20 mouse cellular contexts compared by ENCODE assay signal in the genomic region with DNA sequence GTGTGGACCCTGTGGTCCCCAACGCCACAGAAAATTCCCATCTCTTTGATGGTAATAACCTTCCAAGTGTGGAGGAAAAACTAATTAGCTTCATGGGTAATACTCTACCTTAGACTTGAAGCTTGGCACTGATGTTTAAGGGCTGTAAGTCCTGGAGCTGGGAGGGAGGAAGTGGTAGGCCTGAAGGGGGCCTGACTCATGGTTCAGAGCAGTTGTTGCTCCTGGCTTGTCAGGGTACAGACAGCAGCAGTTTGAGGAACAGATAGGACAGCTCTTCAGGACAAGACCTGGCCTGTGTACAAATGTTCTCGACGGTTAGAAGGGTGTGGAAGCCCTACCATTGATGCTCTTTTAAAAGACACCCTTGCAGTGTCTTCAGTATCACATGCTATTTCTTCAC. TPM values are rescaled to one million over a fixed set of nuclear protein-coding genes. Genes with fewer than 3 reads are reported as not detected.
DNase-seq lines count a peak whose midpoint lies in the region; ATAC-seq and TF ChIP-seq lines count a peak whose summit lies in the region.
"Had no signal": no experiment of that assay in that cellular context is flagged by ENCODE, and none has a peak within 500 bp of the region (broad histone marks: within the 10 kb centered on the region; RNA-seq: fewer than 3 reads in every experiment).

No protein-coding gene starts in this region.

- TF ChIP-seq POLR2A in heart, adult 2 months (IDR thresholded peaks at IDR 0.05; ENCODE audit: insufficient read depth, low read depth, low read length) = no peak

- no peak for ATAC-seq in forebrain, embryonic 14.5 days
- no peak for ATAC-seq in kidney, embryonic 15.5 days (replicated peaks; ENCODE audit: low FRiP score)
- no peak for ATAC-seq in midbrain, postnatal 0 days (ENCODE audit: low FRiP score)
- 0 out of 2 replicates have a peak, but pooled peaks have one; percentile 37 for ATAC-seq in limb, embryonic 15.5 days (ENCODE audit: insufficient number of reproducible peaks, low FRiP score, low TSS enrichment, low read depth)

- H3K36me3 ChIP-seq in forebrain, embryonic 10.5 days (replicated peaks) = no peaks in the 10 kb centered on the region
- H3K36me3 ChIP-seq in forebrain, embryonic 14.5 days (ENCODE audit: control insufficient read depth, insufficient read depth, low read length) = no peaks in the 10 kb centered on the region
- H3K36me3 ChIP-seq in kidney, embryonic 15.5 days = no peaks in the 10 kb centered on the region
- no peaks in the 10 kb centered on the region for H3K36me3 ChIP-seq in midbrain, embryonic 10.5 days
- no peaks in the 10 kb centered on the region for H3K36me3 ChIP-seq in midbrain, postnatal 0 days (ENCODE audit: insufficient read depth, low read length)
- no peaks in the 10 kb centered on the region for H3K36me3 ChIP-seq in limb, embryonic 15.5 days
- H3K36me3 ChIP-seq in heart, adult 2 months (ENCODE audit: control insufficient read depth, insufficient read depth, low read length) = no peaks in the 10 kb centered on the region
- H3K36me3 ChIP-seq: heart, embryonic 10.5 days had no signal

- peaks cover 10% of the 10 kb centered on the region; the same call in 1 of the 2 replicates for H3K9me3 ChIP-seq in forebrain, embryonic 10.5 days
- H3K9me3 ChIP-seq in forebrain, embryonic 14.5 days (replicated peaks; ENCODE audit: control insufficient read depth, low read length) = no peaks in the 10 kb centered on the region
- no peaks in the 10 kb centered on the region for H3K9me3 ChIP-seq in kidney, embryonic 15.5 days (replicated peaks)
- peaks cover 9% of the 10 kb centered on the region; the same call in 1 of the 2 replicates for H3K9me3 ChIP-seq in midbrain, embryonic 10.5 days (replicated peaks)
- H3K9me3 ChIP-seq in midbrain, postnatal 0 days (ENCODE audit: low read length) = 0 out of 2 replicates have a peak, but pooled peaks cover 6% of the 10 kb centered on the region
- no peaks in the 10 kb centered on the region for H3K9me3 ChIP-seq in limb, embryonic 15.5 days
- H3K9me3 ChIP-seq: heart, embryonic 10.5 days had no signal

- H3K27me3 ChIP-seq in forebrain, embryonic 10.5 days (ENCODE audit: poor library complexity, severe bottlenecking) = no peaks in the 10 kb centered on the region
- no peaks in the 10 kb centered on the region for H3K27me3 ChIP-seq in forebrain, embryonic 14.5 days (replicated peaks; ENCODE audit: control insufficient read depth, insufficient read depth, low read length)
- H3K27me3 ChIP-seq in kidney, embryonic 15.5 days = no peaks in the 10 kb centered on the region
- H3K27me3 ChIP-seq in midbrain, embryonic 10.5 days (ENCODE audit: low read depth, poor library complexity, severe bottlenecking) = peaks cover 13% of the 10 kb centered on the region; the same call in 1 of the 2 replicates
- H3K27me3 ChIP-seq in midbrain, postnatal 0 days (ENCODE audit: insufficient read depth, low read length) = no peaks in the 10 kb centered on the region
- H3K27me3 ChIP-seq in limb, embryonic 15.5 days = no peaks in the 10 kb centered on the region
- no peaks in the 10 kb centered on the region for H3K27me3 ChIP-seq in heart, adult 2 months (ENCODE audit: control insufficient read depth, insufficient read depth, low read length)

- H3K4me2 ChIP-seq in forebrain, embryonic 14.5 days (ENCODE audit: low read length) = no peak overlapping the region
- no peak overlapping the region for H3K4me2 ChIP-seq in kidney, embryonic 15.5 days
- H3K4me2 ChIP-seq in midbrain, postnatal 0 days (ENCODE audit: low read depth, low read length, poor library complexity, severe bottlenecking) = no peak overlapping the region
- no peak overlapping the region for H3K4me2 ChIP-seq in limb, embryonic 15.5 days
- H3K4me2 ChIP-seq: hindbrain, embryonic 14.5 days had no signal

- H3K79me2 ChIP-seq in heart, adult 2 months (replicated peaks; ENCODE audit: control insufficient read depth, insufficient read depth, low read length) = no peaks in the 10 kb centered on the region

- H3K4me1 ChIP-seq in forebrain, embryonic 10.5 days = peaks cover 53% of the 10 kb centered on the region
- peaks cover 22% of the 10 kb centered on the region for H3K4me1 ChIP-seq in forebrain, embryonic 14.5 days (ENCODE audit: control insufficient read depth, insufficient read depth, low read length)
- peaks cover 22% of the 10 kb centered on the region for H3K4me1 ChIP-seq in kidney, embryonic 15.5 days
- peaks cover 34% of the 10 kb centered on the region for H3K4me1 ChIP-seq in midbrain, embryonic 10.5 days
- no peaks in the 10 kb centered on the region for H3K4me1 ChIP-seq in midbrain, postnatal 0 days (ENCODE audit: insufficient read depth, low read length)
- peaks cover 18% of the 10 kb centered on the region for H3K4me1 ChIP-seq in limb, embryonic 15.5 days
- H3K4me1 ChIP-seq in heart, adult 2 months (ENCODE audit: control insufficient read depth, insufficient read depth, low read length) = no peaks in the 10 kb centered on the region

- TF ChIP-seq EP300 in heart, adult 2 months (IDR thresholded peaks at IDR 0.05; ENCODE audit: insufficient read depth, low read depth, low read length) = no peak

- H3K9ac ChIP-seq in forebrain, embryonic 14.5 days (ENCODE audit: low read length) = no peak overlapping the region
- H3K9ac ChIP-seq in kidney, embryonic 15.5 days = no peak overlapping the region
- no peak overlapping the region for H3K9ac ChIP-seq in midbrain, postnatal 0 days (replicated peaks; ENCODE audit: low read length, poor library complexity, severe bottlenecking)
- H3K9ac ChIP-seq in limb, embryonic 15.5 days = no peak overlapping the region
- H3K9ac ChIP-seq in heart, adult 2 months (ENCODE audit: low read depth, low read length) = no peak overlapping the region
- H3K9ac ChIP-seq: hindbrain, embryonic 14.5 days had no signal

- peak overlapping the region; percentile 91 for H3K27ac ChIP-seq in forebrain, embryonic 10.5 days
- no peak overlapping the region for H3K27ac ChIP-seq in forebrain, embryonic 14.5 days (ENCODE audit: low read depth, low read length)
- H3K27ac ChIP-seq in kidney, embryonic 15.5 days = 0 out of 2 replicates have a peak overlapping the region, but pooled peaks have one; percentile 18
- peak overlapping the region; percentile 89 for H3K27ac ChIP-seq in midbrain, embryonic 10.5 days (replicated peaks)
- H3K27ac ChIP-seq in midbrain, postnatal 0 days (ENCODE audit: low read depth, low read length) = no peak overlapping the region
- peak overlapping the region; percentile 22; the same call in 1 of the 2 replicates for H3K27ac ChIP-seq in limb, embryonic 15.5 days
- H3K27ac ChIP-seq in heart, adult 2 months = no peak overlapping the region
- H3K27ac ChIP-seq: heart, embryonic 10.5 days; hindbrain, embryonic 14.5 days had no signal

- no peak overlapping the region for H3K4me3 ChIP-seq in forebrain, embryonic 10.5 days
- no peak overlapping the region for H3K4me3 ChIP-seq in forebrain, embryonic 14.5 days (ENCODE audit: low read depth, low read length)
- H3K4me3 ChIP-seq in kidney, embryonic 15.5 days (replicated peaks) = no peak overlapping the region
- no peak overlapping the region for H3K4me3 ChIP-seq in midbrain, embryonic 10.5 days
- H3K4me3 ChIP-seq in midbrain, postnatal 0 days (ENCODE audit: low read depth, low read length) = no peak overlapping the region
- no peak overlapping the region for H3K4me3 ChIP-seq in limb, embryonic 15.5 days
- H3K4me3 ChIP-seq in heart, adult 2 months = no peak overlapping the region
- H3K4me3 ChIP-seq: heart, embryonic 10.5 days had no signal

- intact Hi-C loops in heart, adult 2 months (cut with DNase I) = no loop called here

- TF ChIP-seq CTCF in midbrain, postnatal 0 days (IDR thresholded peaks at IDR 0.05) = no peak
- TF ChIP-seq CTCF in heart, adult 2 months (IDR thresholded peaks at IDR 0.05) = no peak

- WGBS in forebrain, embryonic 10.5 days = 97% methylated on average over 3 of the region's 3 CpGs
- 82% methylated on average over 3 of the region's 3 CpGs for WGBS in forebrain, embryonic 14.5 days
- 84% methylated on average over 3 of the region's 3 CpGs for WGBS in kidney, embryonic 15.5 days
- 93% methylated on average over 3 of the region's 3 CpGs for WGBS in midbrain, embryonic 10.5 days
- WGBS in midbrain, postnatal 0 days = 93% methylated on average over 3 of the region's 3 CpGs
- 61% methylated on average over 3 of the region's 3 CpGs for WGBS in limb, embryonic 15.5 days
- 79% methylated on average over 3 of the region's 3 CpGs for WGBS in heart, adult 2 months

- no peak for DNase-seq in forebrain, embryonic 10.5 days (ENCODE audit: extremely low spot score, low spot score)
- DNase-seq in forebrain, embryonic 14.5 days (ENCODE audit: low spot score) = no peak
- no peak for DNase-seq in kidney, postnatal 14 days
- no peak for DNase-seq in midbrain, embryonic 10.5 days (ENCODE audit: low spot score)
- no peak for DNase-seq in midbrain, postnatal 0 days (ENCODE audit: low spot score)
- no peak for DNase-seq in heart, adult 2 months
- DNase-seq: adrenal gland, adult 2 months; adrenal gland, postnatal 25 days; B cell, adult 2 months; cerebellum, adult 18-20 months; cerebellum, adult 9-11 months; cerebellum, postnatal 36 days; gastrocnemius, postnatal 36 days; heart, adult 11 months; heart, postnatal 10 days; heart, postnatal 4 days had no signal

RNA-seq across cellular contexts. Expression of gene Igfbp2, which starts 8.7 kb away (rescaled TPM):
- polyA plus RNA-seq in forebrain, embryonic 10.5 days (2016; fragmentation: Nextera tagmentation; extraction: Ambion mirVana) = 742 and 777 TPM in 2 replicates
- polyA plus RNA-seq in forebrain, embryonic 14.5 days (2014; fragmentation: Nextera tagmentation; extraction: Ambion mirVana) = 384 and 410 TPM in 2 replicates
- 138 and 150 TPM in 2 replicates for polyA plus RNA-seq in kidney, embryonic 15.5 days (2015; fragmentation: Nextera tagmentation; extraction: Ambion mirVana)
- polyA plus RNA-seq in midbrain, embryonic 10.5 days (2016; fragmentation: Nextera tagmentation; extraction: Ambion mirVana) = 585 and 600 TPM in 2 replicates
- total RNA-seq in midbrain, postnatal 0 days (2014; rRNA removed) = 432 and 450 TPM in 2 replicates
- polyA plus RNA-seq in midbrain, postnatal 0 days (2015; fragmentation: Nextera tagmentation; extraction: Ambion mirVana) = 272 and 323 TPM in 2 replicates
- polyA plus RNA-seq in limb, embryonic 15.5 days (2015; fragmentation: Nextera tagmentation; extraction: Ambion mirVana) = 379 and 399 TPM in 2 replicates
- under 1 TPM in 1 of 2 experiments, not detected in 1; 0.30 TPM for total RNA-seq in heart, adult 2 months (2021)
- polyA plus RNA-seq in heart, adult 2 months (2012; rRNA removed) = 0.41 and 2.6 TPM in 2 replicates

RNA-seq across cellular contexts. Expression of gene Igfbp5, which starts 59.1 kb away (rescaled TPM):
- polyA plus RNA-seq in forebrain, embryonic 10.5 days (2016; fragmentation: Nextera tagmentation; extraction: Ambion mirVana) = 45.9 and 51.3 TPM in 2 replicates
- polyA plus RNA-seq in forebrain, embryonic 14.5 days (2014; fragmentation: Nextera tagmentation; extraction: Ambion mirVana) = 17.9 and 19.7 TPM in 2 replicates
- 90.4 and 94.0 TPM in 2 replicates for polyA plus RNA-seq in kidney, embryonic 15.5 days (2015; fragmentation: Nextera tagmentation; extraction: Ambion mirVana)
- 48.2 and 49.9 TPM in 2 replicates for polyA plus RNA-seq in midbrain, embryonic 10.5 days (2016; fragmentation: Nextera tagmentation; extraction: Ambion mirVana)
- 109 and 127 TPM in 2 replicates for total RNA-seq in midbrain, postnatal 0 days (2014; rRNA removed)
- 42.8 and 47.4 TPM in 2 replicates for polyA plus RNA-seq in midbrain, postnatal 0 days (2015; fragmentation: Nextera tagmentation; extraction: Ambion mirVana)
- 108 and 118 TPM in 2 replicates for polyA plus RNA-seq in limb, embryonic 15.5 days (2015; fragmentation: Nextera tagmentation; extraction: Ambion mirVana)
- total RNA-seq in heart, adult 2 months (2021) = 10 to 100 TPM; 94.0 to 94.7 TPM
- 77.8 and 91.0 TPM in 2 replicates for polyA plus RNA-seq in heart, adult 2 months (2012; rRNA removed)

Comparison
In these comparisons a context has a peak if more than half of its experiments do, and no peak if none do; other contexts are left out.
1. H3K27ac ChIP-seq: peak in forebrain, embryonic 10.5 days (single experiment), kidney, embryonic 15.5 days (single experiment), midbrain, embryonic 10.5 days (single experiment) and limb, embryonic 15.5 days (single experiment); none in forebrain, embryonic 14.5 days (single experiment), midbrain, postnatal 0 days (single experiment) and heart, adult 2 months (single experiment).
2. RNA of gene Igfbp2, which starts 8.7 kb away (polyA plus RNA-seq): 742 to 777 TPM in forebrain, embryonic 10.5 days, 585 to 600 TPM in midbrain, embryonic 10.5 days, 379 to 399 TPM in limb, embryonic 15.5 days, 384 to 410 TPM in forebrain, embryonic 14.5 days, 272 to 323 TPM in midbrain, postnatal 0 days and 138 to 150 TPM in kidney, embryonic 15.5 days; 0.41 to 2.6 TPM in heart, adult 2 months; every median in the first group is over 10 times any median in the second.